Mouse (Mus musculus): Measurements from ENCODE around the gene Xpnpep3. TPM values are rescaled to one million over a fixed set of nuclear protein-coding genes. Genes with fewer than 3 reads are reported as not detected.

Gene Xpnpep3
- polyA plus RNA-seq, 1 experiment: 5.9 TPM

DNA sequence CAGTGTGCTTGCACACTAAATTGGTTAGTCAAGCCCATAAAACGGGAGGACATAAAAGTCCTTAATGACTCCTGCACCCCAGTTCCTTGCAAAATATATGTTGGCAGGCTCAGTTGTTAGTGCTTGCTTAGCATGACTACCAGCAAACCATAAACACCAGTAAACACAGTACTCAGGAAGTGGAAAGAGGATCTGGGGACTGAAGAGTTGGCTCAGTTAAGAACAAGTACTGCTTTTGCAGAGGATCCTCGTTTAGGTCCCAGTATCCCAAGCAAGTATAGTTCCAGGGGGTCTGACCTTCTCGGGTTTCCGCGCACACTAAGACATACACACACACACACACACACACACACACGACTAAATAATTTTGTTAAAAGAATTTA lies 38.9 kb upstream of the Xpnpep3 start:
- Histone ChIP-seq H3K4me3 (replicated peaks; ENCODE audit: control insufficient read depth, low read depth, low read length) (peak overlapping the region; percentile 97), H3K27ac (ENCODE audit: control insufficient read depth, insufficient read depth, low read depth, low read length, poor library complexity) (peak overlapping the region; percentile 88), H3K4me1 (ENCODE audit: control insufficient read depth, insufficient read depth, low read length) (peaks cover 1% of the 10 kb centered on the region; the same call in 1 of the 2 replicates)
- WGBS: 25% methylated on average over 6 of the region's 6 CpGs
- TF ChIP-seq CTCF (IDR thresholded peaks at IDR 0.05; ENCODE audit: control insufficient read depth, insufficient read depth, low read length) (no peak), POLR2A (IDR thresholded peaks at IDR 0.05; ENCODE audit: borderline replicate concordance, control insufficient read depth, low read depth, low read length) (no peak)

- Histone ChIP-seq H3K27ac (ENCODE audit: control insufficient read depth, insufficient read depth, low read depth, low read length, poor library complexity) (peak overlapping the region; percentile 88; the same call in 1 of the 2 replicates), H3K4me3 (replicated peaks; ENCODE audit: control insufficient read depth, low read depth, low read length) (no peak overlapping the region), H3K4me1 (ENCODE audit: control insufficient read depth, insufficient read depth, low read length) (peaks cover 1% of the 10 kb centered on the region; the same call in 1 of the 2 replicates)
- 35% methylated on average over 10 of the region's 10 CpGs for WGBS
- TF ChIP-seq POLR2A (IDR thresholded peaks at IDR 0.05; ENCODE audit: borderline replicate concordance, control insufficient read depth, low read depth, low read length) (no peak), CTCF (IDR thresholded peaks at IDR 0.05; ENCODE audit: control insufficient read depth, insufficient read depth, low read length) (no peak)
Observed at GRCm38 (mm10) chr15:81361417-81362015, 38.4 kb upstream of the Xpnpep3 start.

- H3K4me1 ChIP-seq (ENCODE audit: control insufficient read depth, insufficient read depth, low read length): peaks cover 1% of the 10 kb centered on the region; the same call in 1 of the 2 replicates
- no peak for TF ChIP-seq POLR2A (IDR thresholded peaks at IDR 0.05; ENCODE audit: borderline replicate concordance, control insufficient read depth, low read depth, low read length)
- no peak overlapping the region for H3K27ac ChIP-seq (ENCODE audit: control insufficient read depth, insufficient read depth, low read depth, low read length, poor library complexity)
- 86% methylated on average over 1 of the region's 1 CpGs for WGBS
- no peak overlapping the region for H3K4me3 ChIP-seq (replicated peaks; ENCODE audit: control insufficient read depth, low read depth, low read length)
Observed at GRCm38 (mm10) chr15:81362501-81362900, 37.4 kb upstream of the Xpnpep3 start.

GRCm38 (mm10) chr15:81364271-81364670 lies 35.7 kb upstream of the Xpnpep3 start:
- H3K27ac ChIP-seq (ENCODE audit: control insufficient read depth, insufficient read depth, low read depth, low read length, poor library complexity): no peak overlapping the region
- H3K4me1 ChIP-seq (ENCODE audit: control insufficient read depth, insufficient read depth, low read length): peaks cover 1% of the 10 kb centered on the region; the same call in 1 of the 2 replicates
- 75% methylated on average over 1 of the region's 1 CpGs for WGBS
- TF ChIP-seq POLR2A (IDR thresholded peaks at IDR 0.05; ENCODE audit: borderline replicate concordance, control insufficient read depth, low read depth, low read length) (no peak), CTCF (IDR thresholded peaks at IDR 0.05; ENCODE audit: control insufficient read depth, insufficient read depth, low read length) (no peak)
- no peak overlapping the region for H3K4me3 ChIP-seq (replicated peaks; ENCODE audit: control insufficient read depth, low read depth, low read length)

- 58% methylated on average over 8 of the region's 8 CpGs for WGBS
- H3K27ac ChIP-seq (ENCODE audit: control insufficient read depth, insufficient read depth, low read depth, low read length, poor library complexity): no peak overlapping the region
Observed at GRCm38 (mm10) chr15:81365246-81365645, 34.7 kb upstream of the Xpnpep3 start.

GRCm38 (mm10) chr15:81366241-81366640 lies 33.7 kb upstream of the Xpnpep3 start:
- TF ChIP-seq POLR2A (IDR thresholded peaks at IDR 0.05; ENCODE audit: borderline replicate concordance, control insufficient read depth, low read depth, low read length) (no peak), CTCF (IDR thresholded peaks at IDR 0.05; ENCODE audit: control insufficient read depth, insufficient read depth, low read length) (no peak)
- Histone ChIP-seq H3K27ac (ENCODE audit: control insufficient read depth, insufficient read depth, low read depth, low read length, poor library complexity) (no peak overlapping the region), H3K4me1 (ENCODE audit: control insufficient read depth, insufficient read depth, low read length) (no peaks in the 10 kb centered on the region), H3K4me3 (replicated peaks; ENCODE audit: control insufficient read depth, low read depth, low read length) (no peak overlapping the region)
- 85% methylated on average over 4 of the region's 4 CpGs for WGBS

More at GRCm38 (mm10) chr15:81365246-81365645, 34.7 kb upstream of the Xpnpep3 start:
- H3K4me3 ChIP-seq (replicated peaks; ENCODE audit: control insufficient read depth, low read depth, low read length): no peak overlapping the region
- H3K4me1 ChIP-seq (ENCODE audit: control insufficient read depth, insufficient read depth, low read length): no peaks in the 10 kb centered on the region; the same call in 1 of the 2 replicates
- TF ChIP-seq POLR2A (IDR thresholded peaks at IDR 0.05; ENCODE audit: borderline replicate concordance, control insufficient read depth, low read depth, low read length) (no peak), CTCF (IDR thresholded peaks at IDR 0.05; ENCODE audit: control insufficient read depth, insufficient read depth, low read length) (no peak)

DNA sequence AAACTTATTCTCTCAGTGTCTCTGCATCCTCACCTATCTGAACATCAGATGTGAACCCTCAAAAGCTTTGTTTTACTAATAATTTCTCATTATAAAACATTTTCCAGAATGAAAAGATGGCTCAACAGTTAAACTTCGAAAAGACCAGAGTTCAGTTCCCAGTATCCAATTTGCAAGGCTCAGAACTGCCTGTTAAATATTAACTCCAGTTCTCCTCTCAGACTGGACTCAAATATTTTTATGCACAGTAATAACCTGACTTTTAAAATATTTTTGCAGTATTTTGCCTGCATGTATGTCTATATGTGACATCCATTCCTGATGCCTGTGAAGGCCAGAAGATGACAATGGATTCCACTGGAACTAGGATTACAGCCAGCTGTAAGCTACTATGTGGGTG lies 31.3 kb upstream of the Xpnpep3 start:
- no peak overlapping the region for H3K4me3 ChIP-seq (replicated peaks; ENCODE audit: control insufficient read depth, low read depth, low read length)
- WGBS: 85% methylated on average over 1 of the region's 1 CpGs
- no peak overlapping the region for H3K27ac ChIP-seq (ENCODE audit: control insufficient read depth, insufficient read depth, low read depth, low read length, poor library complexity)
- no peaks in the 10 kb centered on the region for H3K4me1 ChIP-seq (ENCODE audit: control insufficient read depth, insufficient read depth, low read length)
- TF ChIP-seq POLR2A (IDR thresholded peaks at IDR 0.05; ENCODE audit: borderline replicate concordance, control insufficient read depth, low read depth, low read length) (no peak), CTCF (IDR thresholded peaks at IDR 0.05; ENCODE audit: control insufficient read depth, insufficient read depth, low read length) (no peak)

DNA sequence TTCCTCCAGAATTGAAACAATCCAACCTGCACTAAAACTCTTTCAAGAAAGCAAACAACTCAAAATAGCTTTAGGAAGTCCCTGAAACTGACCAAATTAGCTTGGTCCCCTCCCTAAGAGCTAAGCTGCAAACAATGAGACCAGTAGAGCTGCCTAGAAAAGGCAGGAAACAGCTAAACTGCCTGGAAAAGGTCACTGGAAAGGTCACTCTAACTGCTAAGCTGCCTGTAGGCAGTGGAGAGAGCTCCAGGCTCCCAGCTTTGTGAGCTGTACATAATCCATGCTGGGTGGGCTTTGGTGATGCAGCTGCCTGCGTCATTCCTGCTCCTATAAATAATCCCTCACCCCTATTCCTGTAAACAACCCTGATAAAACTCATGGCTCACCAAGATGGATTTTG lies 29.6 kb upstream of the Xpnpep3 start:
- TF ChIP-seq CTCF (IDR thresholded peaks at IDR 0.05; ENCODE audit: control insufficient read depth, insufficient read depth, low read length): no peak
- TF ChIP-seq POLR2A (IDR thresholded peaks at IDR 0.05; ENCODE audit: borderline replicate concordance, control insufficient read depth, low read depth, low read length): no peak
- Histone ChIP-seq H3K27ac (ENCODE audit: control insufficient read depth, insufficient read depth, low read depth, low read length, poor library complexity) (no peak overlapping the region), H3K4me1 (ENCODE audit: control insufficient read depth, insufficient read depth, low read length) (no peaks in the 10 kb centered on the region), H3K4me3 (replicated peaks; ENCODE audit: control insufficient read depth, low read depth, low read length) (no peak overlapping the region)
- 81% methylated on average over 1 of the region's 1 CpGs for WGBS

GRCm38 (mm10) chr15:81374621-81375020 lies 25.3 kb upstream of the Xpnpep3 start:
- WGBS: 90% methylated on average over 11 of the region's 11 CpGs
- no peak overlapping the region for H3K27ac ChIP-seq (ENCODE audit: control insufficient read depth, insufficient read depth, low read depth, low read length, poor library complexity)
- H3K4me3 ChIP-seq (replicated peaks; ENCODE audit: control insufficient read depth, low read depth, low read length): no peak overlapping the region
- TF ChIP-seq CTCF (IDR thresholded peaks at IDR 0.05; ENCODE audit: control insufficient read depth, insufficient read depth, low read length) (no peak), POLR2A (IDR thresholded peaks at IDR 0.05; ENCODE audit: borderline replicate concordance, control insufficient read depth, low read depth, low read length) (no peak)
- H3K4me1 ChIP-seq (ENCODE audit: control insufficient read depth, insufficient read depth, low read length): no peaks in the 10 kb centered on the region
